Mouse (Mus musculus): ENCODE results near the gene Scyl1. TPM values are rescaled to one million over a fixed set of nuclear protein-coding genes. Genes with fewer than 3 reads are reported as not detected.

The Scyl1 gene
- total and polyA plus RNA-seq, 3 experiments, result 36.0 to 64.1 TPM; not detected in 1

DNA sequence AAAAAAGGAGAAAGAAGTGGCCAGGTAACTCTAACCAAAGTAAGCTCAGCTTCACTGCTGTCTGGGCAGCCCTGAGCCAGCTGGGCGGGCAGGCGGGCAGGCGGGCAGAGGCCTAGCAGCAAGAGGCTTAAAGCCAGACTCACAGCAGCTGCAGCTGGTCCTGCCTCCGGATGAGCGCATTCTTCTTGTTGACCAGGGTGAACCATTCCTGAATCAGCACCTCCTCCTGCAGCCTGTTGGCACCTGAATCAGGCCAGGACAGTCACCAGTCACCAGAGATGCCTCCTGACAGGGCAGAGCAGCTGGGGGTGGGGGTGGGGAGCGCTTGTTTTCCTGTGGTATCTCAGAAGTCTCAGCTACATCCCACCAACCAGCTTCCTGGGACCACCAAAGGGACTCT, 61.2 kb downstream of the Scyl1 start:
- Histone ChIP-seq H3K4me3 (ENCODE audit: control insufficient read depth in 1 of 2, insufficient read depth in 1 of 2, low read depth in 2 of 2, low read length in 2 of 2) (no peak overlapping the region), H3K4me1 (ENCODE audit: control insufficient read depth in 1 of 2, insufficient read depth in 2 of 2, low read length in 2 of 2) (peaks cover 0 to 9% of the 10 kb centered on the region in 2 experiments; a peak in 2 of 4 replicates), H3K36me3 (ENCODE audit: control insufficient read depth in 1 of 2, insufficient read depth in 2 of 2, low read length in 2 of 2) (peaks cover 0 to 13% of the 10 kb centered on the region in 2 experiments), H3K27me3 (ENCODE audit: control insufficient read depth in 1 of 2, insufficient read depth in 2 of 2, low read length in 2 of 2) (no peaks in the 10 kb centered on the region), H3K9ac (ENCODE audit: control insufficient read depth, low read depth, low read length, poor library complexity, severe bottlenecking) (no peak overlapping the region), H3K9me3 (replicated peaks; ENCODE audit: insufficient read depth, low read length) (no peaks in the 10 kb centered on the region), H3K27ac (ENCODE audit: control insufficient read depth, low read depth, low read length) (no peak overlapping the region), H3K79me2 (ENCODE audit: control insufficient read depth, insufficient read depth, low read length, poor library complexity) (peaks cover 3% of the 10 kb centered on the region; the same call in 1 of the 2 replicates)
- DNase-seq (ENCODE audit: low read depth, low spot score), result no peak
- TF ChIP-seq POLR2AphosphoS2 (IDR thresholded peaks at IDR 0.05; ENCODE audit: low read length), result no peak
- no peak for TF ChIP-seq KAT2A (conservative IDR thresholded peaks at IDR 0.05; ENCODE audit: low read depth, low read length)
- no peak for TF ChIP-seq USF2 (IDR thresholded peaks at IDR 0.05; ENCODE audit: borderline replicate concordance in 1 of 2, insufficient read depth in 1 of 2, low read depth in 1 of 2, low read length in 2 of 2)
- no peak for TF ChIP-seq TAL1 (IDR thresholded peaks at IDR 0.05; ENCODE audit: low read length)
- no peak for TF ChIP-seq MXI1 (IDR thresholded peaks at IDR 0.05; ENCODE audit: low read depth, low read length)

Other genes starting within 250 kb of the Scyl1 start
- gene Ovol1, start 210.8 kb downstream of the Scyl1 start, total RNA-seq (2012; rRNA removed), result not detected in 2 replicates
- gene Ovol1, start 210.8 kb downstream of the Scyl1 start, polyA plus RNA-seq (2012; ENCODE audit: insufficient read depth in 1 of 2, insufficient read length in 2 of 2, low read depth in 1 of 2, low replicate concordance in 2 of 2, missing spikeins in 1 of 2), result under 1 TPM in 1 of 2 experiments, not detected in 1; 0.06 TPM
- 18.0 and 18.5 TPM in 2 replicates for gene Ap5b1, start 203.4 kb downstream of the Scyl1 start, total RNA-seq (2012; rRNA removed)
- 10 to 100 TPM in 1 of 2 experiments, not detected in 1; 28.1 TPM for gene Ap5b1, start 203.4 kb downstream of the Scyl1 start, polyA plus RNA-seq (2012; ENCODE audit: insufficient read depth in 1 of 2, insufficient read length in 2 of 2, low read depth in 1 of 2, low replicate concordance in 2 of 2, missing spikeins in 1 of 2)
- 109 and 124 TPM in 2 replicates for gene Rnaseh2c, start 169.5 kb downstream of the Scyl1 start, total RNA-seq (2012; rRNA removed)
- gene Rnaseh2c, start 169.5 kb downstream of the Scyl1 start, polyA plus RNA-seq (2012; ENCODE audit: insufficient read depth in 1 of 2, insufficient read length in 2 of 2, low read depth in 1 of 2, low replicate concordance in 2 of 2, missing spikeins in 1 of 2), result 100 to 1,000 TPM in 1 of 2 experiments, not detected in 1; 165 TPM
- 51.0 and 54.5 TPM in 2 replicates for gene Kat5, start 161.2 kb downstream of the Scyl1 start, total RNA-seq (2012; rRNA removed)
- gene Kat5, start 161.2 kb downstream of the Scyl1 start, polyA plus RNA-seq (2012; ENCODE audit: insufficient read depth in 1 of 2, insufficient read length in 2 of 2, low read depth in 1 of 2, low replicate concordance in 2 of 2, missing spikeins in 1 of 2), result 10 to 100 TPM in 1 of 2 experiments, not detected in 1; 67.6 TPM
- gene Rela, start 133.9 kb downstream of the Scyl1 start, total RNA-seq (2012; rRNA removed), result 16.4 and 19.0 TPM in 2 replicates
- gene Rela, start 133.9 kb downstream of the Scyl1 start, polyA plus RNA-seq (2012; ENCODE audit: insufficient read depth in 1 of 2, insufficient read length in 2 of 2, low read depth in 1 of 2, low replicate concordance in 2 of 2, missing spikeins in 1 of 2), result 10 to 100 TPM in 1 of 2 experiments, not detected in 1; 61.7 TPM
- gene Sipa1, start 107.7 kb downstream of the Scyl1 start, total RNA-seq (2012; rRNA removed), result 6.2 and 7.6 TPM in 2 replicates
- 10 to 100 TPM in 1 of 2 experiments, not detected in 1; 15.5 TPM for gene Sipa1, start 107.7 kb downstream of the Scyl1 start, polyA plus RNA-seq (2012; ENCODE audit: insufficient read depth in 1 of 2, insufficient read length in 2 of 2, low read depth in 1 of 2, low replicate concordance in 2 of 2, missing spikeins in 1 of 2)
- gene Map3k11, start 82.7 kb downstream of the Scyl1 start, total RNA-seq (2012; rRNA removed), result 17.9 and 22.5 TPM in 2 replicates
- gene Map3k11, start 82.7 kb downstream of the Scyl1 start, polyA plus RNA-seq (2012; ENCODE audit: insufficient read depth in 1 of 2, insufficient read length in 2 of 2, low read depth in 1 of 2, low replicate concordance in 2 of 2, missing spikeins in 1 of 2), result 10 to 100 TPM in 1 of 2 experiments, not detected in 1; 38.3 TPM
- gene Pcnx3, start 82.5 kb downstream of the Scyl1 start, total RNA-seq (2012; rRNA removed), result 25.3 and 26.8 TPM in 2 replicates
- 10 to 100 TPM in 1 of 2 experiments, not detected in 1; 76.4 TPM for gene Pcnx3, start 82.5 kb downstream of the Scyl1 start, polyA plus RNA-seq (2012; ENCODE audit: insufficient read depth in 1 of 2, insufficient read length in 2 of 2, low read depth in 1 of 2, low replicate concordance in 2 of 2, missing spikeins in 1 of 2)
- 0.16 and 0.23 TPM in 2 replicates for gene Kcnk7, start 67.1 kb downstream of the Scyl1 start, total RNA-seq (2012; rRNA removed)
- under 1 TPM in 1 of 2 experiments, not detected in 1; 0.60 TPM for gene Kcnk7, start 67.1 kb downstream of the Scyl1 start, polyA plus RNA-seq (2012; ENCODE audit: insufficient read depth in 1 of 2, insufficient read length in 2 of 2, low read depth in 1 of 2, low replicate concordance in 2 of 2, missing spikeins in 1 of 2)
- 60.6 and 63.2 TPM in 2 replicates for gene Ehbp1l1, start 45.1 kb downstream of the Scyl1 start, total RNA-seq (2012; rRNA removed)
- gene Ehbp1l1, start 45.1 kb downstream of the Scyl1 start, polyA plus RNA-seq (2012; ENCODE audit: insufficient read depth in 1 of 2, insufficient read length in 2 of 2, low read depth in 1 of 2, low replicate concordance in 2 of 2, missing spikeins in 1 of 2), result 100 to 1,000 TPM in 1 of 2 experiments, 10 to 100 TPM in 1; 77.3 to 113 TPM
- gene Fam89b, start 41.8 kb downstream of the Scyl1 start, total RNA-seq (2012; rRNA removed), result 29.6 and 35.9 TPM in 2 replicates
- 10 to 100 TPM in 1 of 2 experiments, not detected in 1; 60.2 TPM for gene Fam89b, start 41.8 kb downstream of the Scyl1 start, polyA plus RNA-seq (2012; ENCODE audit: insufficient read depth in 1 of 2, insufficient read length in 2 of 2, low read depth in 1 of 2, low replicate concordance in 2 of 2, missing spikeins in 1 of 2)
- 0.39 TPM in 1 of 2 replicates, not detected in the other for gene Ltbp3, start 30.5 kb downstream of the Scyl1 start, total RNA-seq (2012; rRNA removed)
- not detected for gene Ltbp3, start 30.5 kb downstream of the Scyl1 start, polyA plus RNA-seq (2012; ENCODE audit: insufficient read depth in 1 of 2, insufficient read length in 2 of 2, low read depth in 1 of 2, low replicate concordance in 2 of 2, missing spikeins in 1 of 2)
- gene Frmd8, start 103.9 kb upstream of the Scyl1 start, total RNA-seq (2012; rRNA removed), result 20.8 and 22.8 TPM in 2 replicates
- gene Frmd8, start 103.9 kb upstream of the Scyl1 start, polyA plus RNA-seq (2012; ENCODE audit: insufficient read depth in 1 of 2, insufficient read length in 2 of 2, low read depth in 1 of 2, low replicate concordance in 2 of 2, missing spikeins in 1 of 2), result 10 to 100 TPM in 1 of 2 experiments, not detected in 1; 34.4 TPM
- gene Slc25a45, start 106.4 kb upstream of the Scyl1 start, total RNA-seq (2012; rRNA removed), result 20.7 and 23.5 TPM in 2 replicates
- gene Slc25a45, start 106.4 kb upstream of the Scyl1 start, polyA plus RNA-seq (2012; ENCODE audit: insufficient read depth in 1 of 2, insufficient read length in 2 of 2, low read depth in 1 of 2, low replicate concordance in 2 of 2, missing spikeins in 1 of 2), result 10 to 100 TPM in 1 of 2 experiments, not detected in 1; 30.7 TPM
- gene Tigd3, start 122.7 kb upstream of the Scyl1 start, total RNA-seq (2012; rRNA removed), result 1.9 and 2.1 TPM in 2 replicates
- 1 to 10 TPM in 1 of 2 experiments, not detected in 1; 2.2 TPM for gene Tigd3, start 122.7 kb upstream of the Scyl1 start, polyA plus RNA-seq (2012; ENCODE audit: insufficient read depth in 1 of 2, insufficient read length in 2 of 2, low read depth in 1 of 2, low replicate concordance in 2 of 2, missing spikeins in 1 of 2)
- gene Dpf2, start 141.6 kb upstream of the Scyl1 start, total RNA-seq (2012; rRNA removed), result 45.7 and 58.6 TPM in 2 replicates
- gene Dpf2, start 141.6 kb upstream of the Scyl1 start, polyA plus RNA-seq (2012; ENCODE audit: insufficient read depth in 1 of 2, insufficient read length in 2 of 2, low read depth in 1 of 2, low replicate concordance in 2 of 2, missing spikeins in 1 of 2), result 100 to 1,000 TPM; 133 to 166 TPM
- 0.75 and 1.1 TPM in 2 replicates for gene Cdc42ep2, start 153.4 kb upstream of the Scyl1 start, total RNA-seq (2012; rRNA removed)
- gene Cdc42ep2, start 153.4 kb upstream of the Scyl1 start, polyA plus RNA-seq (2012; ENCODE audit: insufficient read depth in 1 of 2, insufficient read length in 2 of 2, low read depth in 1 of 2, low replicate concordance in 2 of 2, missing spikeins in 1 of 2), result 1 to 10 TPM in 1 of 2 experiments, not detected in 1; 1.7 TPM
- 75.3 and 77.3 TPM in 2 replicates for gene Pola2, start 192.8 kb upstream of the Scyl1 start, total RNA-seq (2012; rRNA removed)
- 100 to 1,000 TPM in 1 of 2 experiments, 10 to 100 TPM in 1; 99.4 to 126 TPM for gene Pola2, start 192.8 kb upstream of the Scyl1 start, polyA plus RNA-seq (2012; ENCODE audit: insufficient read depth in 1 of 2, insufficient read length in 2 of 2, low read depth in 1 of 2, low replicate concordance in 2 of 2, missing spikeins in 1 of 2)
- not detected in 2 replicates for gene Slc22a20, start 214.7 kb upstream of the Scyl1 start, total RNA-seq (2012; rRNA removed)
- gene Slc22a20, start 214.7 kb upstream of the Scyl1 start, polyA plus RNA-seq (2012; ENCODE audit: insufficient read depth in 1 of 2, insufficient read length in 2 of 2, low read depth in 1 of 2, low replicate concordance in 2 of 2, missing spikeins in 1 of 2), result not detected
- gene Capn1, start 244.5 kb upstream of the Scyl1 start, total RNA-seq (2012; rRNA removed), result 42.5 and 43.4 TPM in 2 replicates
- 10 to 100 TPM in 1 of 2 experiments, not detected in 1; 75.2 TPM for gene Capn1, start 244.5 kb upstream of the Scyl1 start, polyA plus RNA-seq (2012; ENCODE audit: insufficient read depth in 1 of 2, insufficient read length in 2 of 2, low read depth in 1 of 2, low replicate concordance in 2 of 2, missing spikeins in 1 of 2)